Mouse (Mus musculus) heart, adult 9 months (tissue): ENCODE results near the gene Csf3.

Experiments used
- DNase-seq, 2 experiments: peaks; one replicate each; pipeline ENCODE4 v3.0.0; 2022; ENCODE audit warnings: low spot score in 2 of 2

Csf3 gene

GRCm38 (mm10) chr11:98747804-98748505, 46.9 kb downstream of the Csf3 start:
- peak in 1 of 2 experiments; percentile 51 for DNase-seq

- no peak for DNase-seq
Measured at GRCm38 (mm10) chr11:98748506-98749416, 47.7 kb downstream of the Csf3 start.

GRCm38 (mm10) chr11:98749716-98750115, 48.7 kb downstream of the Csf3 start:
- DNase-seq = no peak

GRCm38 (mm10) chr11:98750351-98751201, 49.5 kb downstream of the Csf3 start:
- peak in 1 of 2 experiments; percentile 56 for DNase-seq

- no peak for DNase-seq
Measured at GRCm38 (mm10) chr11:98751221-98751782, 50.2 kb downstream of the Csf3 start.

- no peak for DNase-seq
Measured at GRCm38 (mm10) chr11:98752562-98753140, 51.6 kb downstream of the Csf3 start.
